Mouse (Mus musculus): ENCODE data around the gene Lamtor1.

Lamtor1 gene

DNA sequence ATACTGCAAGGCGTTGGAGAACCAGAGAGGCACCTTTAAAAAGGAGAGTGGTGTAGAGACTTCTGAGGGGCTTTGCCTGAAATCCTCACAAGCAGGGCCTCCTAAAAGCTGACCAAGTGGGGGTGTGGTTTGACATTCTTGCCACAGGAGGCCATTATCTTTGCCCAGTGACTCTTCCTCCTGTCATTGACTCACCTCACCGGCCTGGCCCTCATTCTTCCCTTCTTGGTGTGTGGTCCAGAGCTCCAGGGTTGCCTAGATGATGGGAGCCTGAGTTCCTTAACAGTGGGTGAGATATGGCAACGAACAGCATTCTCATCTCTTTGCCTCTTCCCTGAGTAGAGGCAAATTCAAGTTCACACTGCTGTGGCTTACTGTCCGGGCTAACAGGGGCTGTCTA is 50.2 kb downstream of the Lamtor1 start:
- no peak for DNase-seq (ENCODE audit: low read depth)

DNA sequence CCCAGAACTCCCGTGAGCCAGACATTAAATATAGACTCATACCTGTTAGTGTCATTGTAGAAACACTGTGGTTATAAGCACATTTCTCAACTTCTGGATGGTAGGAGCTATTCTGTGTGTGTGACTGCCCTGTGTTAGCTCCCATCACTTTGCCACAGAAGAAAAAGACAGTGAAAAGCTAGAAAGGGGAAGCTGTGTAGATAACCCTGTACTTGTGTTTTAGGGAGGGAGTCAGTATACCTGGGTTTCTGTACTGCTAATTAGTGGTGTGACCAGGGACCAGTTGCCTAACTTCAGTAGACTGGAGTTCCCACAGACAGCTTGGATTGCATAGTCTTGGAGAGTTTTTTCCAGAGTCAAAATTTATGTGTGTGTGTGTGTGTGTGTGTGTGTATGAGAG is 50.8 kb downstream of the Lamtor1 start:
- no peak for DNase-seq (ENCODE audit: low read depth)

DNA sequence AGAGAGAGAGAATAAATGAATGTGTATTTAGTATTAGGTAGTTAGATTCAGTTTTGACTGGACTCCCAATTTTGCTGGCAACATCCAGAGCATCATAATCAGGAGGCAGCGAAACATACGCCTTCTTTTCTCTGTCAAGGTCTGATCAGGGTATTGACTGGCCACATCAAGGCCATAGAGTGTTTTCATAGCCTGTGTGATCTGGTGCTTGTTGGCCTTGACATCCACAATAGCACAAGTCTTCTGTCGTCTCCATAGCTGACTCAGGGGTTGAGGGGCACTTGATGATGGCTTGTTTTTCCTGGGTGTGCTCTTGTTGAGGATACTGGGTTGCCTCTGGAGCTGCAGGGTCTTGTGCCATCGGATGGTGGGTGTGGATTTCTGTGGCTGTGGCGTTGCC is 51.2 kb downstream of the Lamtor1 start:
- DNase-seq (ENCODE audit: low read depth): no peak

DNA sequence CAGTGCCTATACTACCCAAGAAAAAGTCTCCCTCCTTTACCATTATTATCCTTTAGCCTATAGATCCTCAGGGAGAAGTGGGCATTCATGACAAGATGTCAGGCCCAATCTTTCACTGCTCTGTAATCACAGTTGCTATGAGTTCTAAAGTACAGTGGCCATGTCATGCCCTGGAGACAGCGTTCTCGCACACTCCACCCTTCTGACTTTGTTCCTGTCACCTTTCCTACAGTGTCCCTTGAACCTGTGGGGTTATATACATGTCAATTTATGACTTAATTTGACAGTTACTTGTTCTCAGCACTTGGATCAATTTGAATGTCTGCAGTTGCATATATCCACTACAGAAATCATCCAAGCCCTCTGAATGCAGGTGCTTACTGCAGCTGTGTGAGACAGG is 57.1 kb downstream of the Lamtor1 start:
- no peak for DNase-seq (ENCODE audit: low read depth)

DNA sequence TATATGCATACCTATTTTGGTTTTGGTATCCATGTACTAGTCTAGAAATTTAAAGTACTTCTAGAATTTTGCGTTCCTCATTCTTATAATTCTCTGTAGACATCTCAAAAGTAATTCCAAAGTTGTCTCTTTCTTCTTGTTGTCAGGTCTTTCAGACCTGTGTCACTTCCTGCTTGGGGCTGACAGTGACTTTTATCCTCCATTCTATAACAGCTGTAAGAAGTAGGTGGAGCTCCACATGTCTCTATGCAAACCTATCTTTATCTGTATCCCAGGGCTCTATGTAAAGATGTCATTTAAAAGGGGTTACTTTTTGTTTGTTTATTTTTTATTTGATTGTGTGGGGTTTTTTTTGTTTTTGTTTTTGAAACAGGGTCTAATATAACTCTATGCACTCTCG is 57.9 kb downstream of the Lamtor1 start:
- DNase-seq (ENCODE audit: low read depth): no peak

DNA sequence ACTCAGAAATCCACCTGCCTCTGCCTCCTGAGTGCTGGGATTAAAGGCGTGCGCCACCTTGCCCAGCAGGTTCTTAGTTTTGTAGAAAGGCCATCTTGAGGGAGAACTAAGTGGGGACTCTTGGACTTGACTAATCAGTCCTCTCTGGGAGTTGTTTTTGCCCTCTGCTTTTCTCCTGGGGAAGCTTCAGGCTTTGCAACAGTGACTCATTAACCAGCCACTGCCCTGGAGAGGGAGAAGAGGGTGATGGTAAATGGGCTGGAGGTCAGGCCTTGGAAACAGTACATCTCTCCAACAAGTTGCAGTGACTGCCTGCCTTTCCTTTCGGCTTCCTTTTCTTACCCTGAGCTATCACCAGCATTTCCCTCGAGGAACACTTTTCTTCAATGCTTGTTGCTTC is 58.8 kb downstream of the Lamtor1 start:
- DNase-seq (ENCODE audit: low read depth): no peak

DNA sequence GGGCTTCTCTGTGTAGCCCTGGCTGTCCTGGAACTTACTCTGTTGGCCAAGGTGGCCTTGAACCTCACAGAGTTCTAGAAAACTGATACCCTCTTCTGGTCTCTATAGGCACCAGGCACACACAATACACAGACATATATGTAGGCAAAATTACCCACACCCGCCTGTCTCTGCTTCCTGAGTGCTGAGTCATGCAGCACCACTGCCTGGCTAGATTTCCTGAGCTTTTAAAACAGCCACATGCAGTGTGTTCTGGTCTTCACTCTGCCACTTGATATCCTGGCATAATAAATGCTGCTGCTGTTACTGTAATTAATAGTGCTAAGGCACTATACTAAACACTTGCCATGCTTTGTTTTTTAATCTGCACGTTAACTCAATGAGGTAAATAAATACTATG is 59.9 kb downstream of the Lamtor1 start:
- DNase-seq (ENCODE audit: low read depth): peak; percentile 32

DNA sequence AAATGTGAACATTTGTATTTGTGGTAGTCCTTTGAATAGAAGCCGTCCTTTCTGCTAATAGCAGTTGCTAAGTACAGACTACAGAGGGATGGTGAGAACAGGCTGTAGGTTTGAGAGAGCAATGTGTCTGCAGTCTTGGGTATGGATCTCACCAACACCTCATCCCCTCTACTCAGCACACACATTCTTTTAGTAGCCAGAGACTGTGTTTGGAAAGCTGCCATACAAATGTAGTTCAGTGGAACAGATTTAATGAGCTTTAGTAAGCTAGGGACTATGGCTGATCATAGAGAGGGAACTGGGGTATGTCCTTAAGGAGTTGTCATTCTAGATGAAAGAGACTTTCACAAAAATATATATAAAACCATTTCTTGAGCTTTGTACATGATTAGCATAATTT is 61.6 kb downstream of the Lamtor1 start:
- no peak for DNase-seq (ENCODE audit: low read depth)

DNA sequence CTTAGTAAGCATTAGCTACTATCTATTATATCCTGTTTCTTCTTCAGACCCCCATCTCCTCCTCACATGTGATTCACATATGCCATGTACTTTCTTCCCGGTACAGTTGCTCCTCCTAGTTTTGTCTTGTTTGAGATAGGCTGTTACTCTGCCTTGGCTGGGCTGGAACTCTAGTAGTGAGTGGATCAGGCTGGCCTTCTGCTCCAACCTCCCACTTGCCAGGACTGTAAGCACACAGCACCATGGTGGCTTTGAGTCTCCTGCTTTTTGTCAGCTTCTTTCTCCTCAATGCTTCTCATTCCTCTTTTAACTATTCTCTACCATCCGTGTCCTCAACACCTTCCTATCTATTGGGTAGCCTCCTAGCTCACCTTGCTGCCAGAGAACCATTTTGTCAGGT is 63.0 kb downstream of the Lamtor1 start:
- DNase-seq (ENCODE audit: low read depth): no peak

DNA sequence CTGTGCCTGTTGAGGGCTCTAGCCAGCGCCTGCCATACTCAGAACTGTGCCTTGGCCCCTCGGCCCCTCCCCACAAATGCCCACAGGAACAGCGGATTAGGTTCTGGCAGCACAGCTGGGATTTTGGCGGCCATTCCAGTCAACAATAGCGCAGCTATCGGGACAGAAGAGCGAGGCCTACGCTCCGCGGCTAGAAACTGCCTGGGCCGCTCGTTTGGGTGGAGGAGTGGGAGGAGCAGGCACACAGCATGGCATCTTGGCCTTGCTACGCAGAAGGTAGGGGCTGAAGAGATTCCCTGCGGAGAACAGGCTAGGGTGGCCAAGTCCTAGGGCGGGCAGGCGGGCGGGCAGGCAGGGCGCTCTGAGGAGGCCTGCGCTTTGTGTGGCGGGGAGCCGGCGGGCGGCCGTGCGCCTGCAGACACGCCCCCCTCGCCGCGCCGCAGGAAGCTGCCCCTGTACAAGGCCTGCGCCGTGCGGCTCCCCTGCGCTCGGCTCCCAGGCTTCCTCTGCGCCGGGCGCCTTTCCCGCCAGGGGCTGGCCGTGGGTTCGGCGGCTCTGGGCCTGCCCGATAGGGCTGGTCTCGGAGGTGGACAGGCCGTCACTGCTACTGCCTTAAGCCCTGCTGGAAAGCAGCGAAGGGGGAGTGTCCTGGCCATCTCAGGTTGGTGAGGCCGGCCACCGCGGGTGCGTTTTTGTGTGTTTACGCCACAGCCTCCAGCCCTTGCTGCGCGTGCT is 64.2 kb downstream of the Lamtor1 start:
- peak; percentile 61 for DNase-seq (ENCODE audit: low read depth)

DNA sequence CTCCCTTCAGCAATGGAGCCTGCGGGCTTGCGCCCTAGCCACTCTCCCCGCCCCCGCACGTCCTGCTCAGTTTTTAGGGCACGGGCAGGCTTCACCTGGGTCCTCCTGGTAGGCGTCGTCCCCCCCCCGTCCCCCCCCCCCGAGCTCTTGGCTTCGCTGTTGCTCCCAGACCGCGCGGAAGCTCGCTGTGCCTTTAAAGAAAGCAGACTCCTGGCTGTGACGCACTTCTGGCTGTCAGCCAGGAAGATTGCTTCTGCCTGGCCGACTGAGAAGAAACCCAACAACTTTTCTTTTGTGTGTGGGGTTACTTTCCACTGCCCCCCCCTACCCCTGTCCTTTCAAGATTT is 64.7 kb downstream of the Lamtor1 start:
- DNase-seq (ENCODE audit: low read depth): peak; percentile 81

DNA sequence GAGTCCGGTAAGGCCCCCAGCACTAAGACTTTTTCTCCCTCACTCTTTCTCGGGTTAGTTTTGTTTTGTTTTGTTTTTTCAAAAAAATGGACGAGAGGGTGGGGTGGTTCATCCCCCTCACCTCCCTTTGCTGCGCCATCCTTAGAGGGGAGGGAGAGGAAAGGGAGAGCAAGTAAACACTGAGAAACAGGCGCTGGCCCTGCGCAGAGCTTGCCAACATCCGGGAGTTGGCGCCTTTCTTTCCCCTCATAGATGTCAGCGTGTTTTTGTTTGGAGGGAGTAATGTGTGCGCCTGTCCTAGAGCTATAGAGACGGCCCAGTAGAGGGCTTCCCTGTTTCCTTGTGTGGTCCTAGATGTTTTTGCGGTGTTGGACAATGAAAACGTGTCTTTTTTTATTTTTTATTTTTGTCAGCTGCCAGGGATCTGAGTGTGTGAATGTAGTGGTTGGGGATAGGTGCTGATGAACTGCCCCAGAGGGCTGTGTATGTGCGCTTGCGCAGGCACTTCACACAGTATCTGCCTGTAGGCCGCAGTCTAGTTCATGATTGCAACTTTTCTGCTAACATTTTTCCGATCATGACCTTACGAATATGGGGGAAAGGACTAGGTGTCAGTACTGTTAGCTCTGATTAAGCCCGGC is 65.2 kb downstream of the Lamtor1 start:
- peak; percentile 51 for DNase-seq (ENCODE audit: low read depth)

DNA sequence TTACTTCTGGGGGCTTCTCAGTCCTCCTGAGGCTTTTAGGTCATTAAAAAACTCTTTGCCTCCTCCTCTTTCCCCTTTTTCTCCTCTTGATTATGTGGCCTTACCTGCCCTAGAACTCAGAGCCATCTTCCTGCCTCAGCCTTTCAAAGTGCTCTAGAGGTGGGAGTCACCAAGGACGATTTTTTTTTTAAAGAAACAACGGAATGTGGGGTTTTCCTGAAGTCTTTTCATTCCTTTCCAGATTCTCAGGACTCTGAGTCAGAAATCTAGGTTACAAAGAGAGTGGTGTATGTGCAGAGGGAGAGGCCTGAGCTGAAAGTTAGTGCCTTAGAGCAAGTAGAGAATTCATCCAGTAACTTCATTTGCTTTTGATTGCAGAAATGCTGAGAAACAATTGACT is 66.0 kb downstream of the Lamtor1 start:
- DNase-seq (ENCODE audit: low read depth): no peak

DNA sequence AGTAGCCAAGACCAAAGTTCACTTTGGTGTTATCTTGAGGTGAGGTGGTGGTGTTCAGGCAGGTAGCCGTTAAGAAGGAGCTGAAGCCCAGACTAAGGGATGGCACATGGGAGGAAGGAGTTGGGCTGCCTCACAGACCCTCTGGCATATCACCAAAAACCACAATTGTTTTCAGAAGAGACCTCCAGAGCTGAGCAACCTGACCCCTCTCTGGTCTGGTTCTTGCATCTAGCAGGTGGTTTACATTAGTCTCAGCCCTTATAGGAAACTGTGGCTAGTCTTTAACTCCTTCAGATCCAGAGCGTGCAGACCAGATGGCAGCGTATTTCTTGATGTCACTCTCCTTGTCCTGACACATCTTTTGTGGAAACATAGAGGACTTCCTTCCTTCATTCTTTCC is 68.0 kb downstream of the Lamtor1 start:
- no peak for DNase-seq (ENCODE audit: low read depth)

DNA sequence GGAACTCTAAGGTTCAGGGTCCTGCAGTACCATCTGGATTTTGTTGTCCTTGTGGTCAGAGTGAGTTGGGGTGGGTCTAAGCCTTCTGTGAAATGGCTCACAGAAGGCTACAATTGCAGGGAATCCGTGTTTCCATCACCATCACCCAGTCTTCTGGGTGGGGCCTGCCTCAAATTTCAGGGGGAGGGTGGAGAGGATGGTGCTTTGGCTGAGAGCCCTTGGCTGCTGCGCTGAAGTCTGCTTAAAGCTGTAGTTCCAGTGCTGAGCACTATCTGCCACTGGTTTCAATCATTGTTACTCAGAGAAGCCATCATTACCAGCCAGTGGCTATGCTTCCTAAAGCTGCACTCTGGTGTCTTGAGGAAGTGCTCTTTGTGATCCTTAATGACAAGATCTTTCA is 68.8 kb downstream of the Lamtor1 start:
- no peak for DNase-seq (ENCODE audit: low read depth)

Measured in c-Kit-positive CD71-positive TER-119-negative erythroid progenitor cells, embryonic 14.5 days (primary cell).